Mouse (Mus musculus) midbrain, embryonic 12.5 days (tissue): ENCODE data around the gene Clcf1. TPM values are rescaled to one million over a fixed set of nuclear protein-coding genes. Genes with fewer than 3 reads are reported as not detected.

Experiments used
- ATAC-seq: fragments of 200-750 bp; cut with Nextera tagmentation; 2 replicates; pipeline ENCODE4 v1.8.0; 2017; ENCODE audit warnings: low read depth, moderate TSS enrichment, moderate library complexity; ENCODE audit not compliant: low FRiP score
- H3K27ac ChIP-seq: fragments of 300-500 bp; sonication (generic); replicated peaks from 2 replicates; pipeline ENCODE4 v1.5.1; 2016; ENCODE audit warnings: mild to moderate bottlenecking
- H3K27me3 ChIP-seq: fragments of 300-500 bp; sonication (generic); 2 replicates; pipeline ENCODE4 v1.6.1; 2016; ENCODE audit warnings: mild to moderate bottlenecking
- H3K36me3 ChIP-seq: fragments of 300-500 bp; sonication (generic); 2 replicates; pipeline ENCODE4 v1.6.1; 2016
- H3K4me1 ChIP-seq: fragments of 300-500 bp; sonication (generic); 2 replicates; pipeline ENCODE4 v1.6.1; 2016
- H3K4me2 ChIP-seq: fragments of 300-500 bp; sonication (generic); replicated peaks from 2 replicates; pipeline ENCODE4 v1.6.1; 2016; ENCODE audit warnings: mild to moderate bottlenecking, moderate library complexity
- H3K4me3 ChIP-seq: fragments of 300-500 bp; sonication (generic); 2 replicates; pipeline ENCODE4 v1.5.1; 2016; ENCODE audit warnings: mild to moderate bottlenecking
- H3K9ac ChIP-seq: fragments of 300-500 bp; sonication (generic); replicated peaks from 2 replicates; pipeline ENCODE4 v1.6.1; 2016; ENCODE audit warnings: mild to moderate bottlenecking, moderate library complexity
- H3K9me3 ChIP-seq: fragments of 300-500 bp; sonication (generic); 2 replicates; pipeline ENCODE4 v1.6.1; 2016; ENCODE audit warnings: mild to moderate bottlenecking
- WGBS: fragments of 180-500 bp; shearing (Covaris S2); methylation state at CpG from one replicate; pipeline ENCODE4 v1.1.7; 2016; 5-methylcytosine and 5-hydroxymethylcytosine counted together
- polyA plus RNA-seq: library from polyadenylated mRNA; unstranded; fragments of >200 nt; fragmentation: Nextera tagmentation; extraction: Ambion mirVana; gene quantifications from 2 replicates; pipeline ENCODE4 v1.2.1, GENCODE M21; 2016

Gene Clcf1
- polyA plus RNA-seq, result 0.48 and 0.94 TPM in 2 replicates

DNA sequence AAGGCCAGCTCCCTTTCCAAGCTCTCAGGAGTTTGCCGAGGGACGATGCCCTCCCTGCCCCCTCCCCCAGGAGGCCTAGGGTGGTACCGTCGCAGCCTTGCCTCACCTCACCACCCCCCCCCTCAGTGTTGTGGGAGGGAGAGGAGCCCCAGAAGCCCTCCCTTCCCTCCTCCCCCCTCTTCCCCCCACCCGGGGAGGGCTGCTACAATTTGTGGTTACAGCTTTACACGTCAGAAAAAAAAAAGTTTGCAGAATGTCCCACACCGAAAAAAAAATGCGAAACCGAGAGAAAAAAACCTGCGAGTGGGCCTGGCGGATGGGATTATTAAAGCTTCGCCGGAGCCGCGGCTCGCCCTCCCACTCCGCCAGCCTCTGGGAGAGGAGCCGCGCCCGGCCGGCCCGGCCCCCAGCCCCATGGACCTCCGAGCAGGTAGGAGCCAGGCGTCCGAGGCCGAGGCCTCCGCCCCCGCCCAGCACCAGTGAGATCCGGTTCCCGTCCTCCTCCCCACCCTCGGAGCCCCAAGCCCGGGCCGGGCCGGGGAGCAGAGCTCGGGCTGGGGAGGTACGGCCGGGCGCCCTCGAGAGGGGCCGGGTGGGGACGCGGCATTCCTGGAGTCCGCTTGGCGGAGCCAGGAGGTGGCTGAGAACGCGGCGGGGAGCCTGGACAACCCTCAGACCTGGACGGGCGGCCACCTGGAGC lies at the start of gene Clcf1, which contains the start of gene AC109138.7:
Gene Clcf1 (plus strand): TSS at position 168 of the 700 bp plus-strand sequence.
Gene AC109138.7 (plus strand): TSS at position 287 of the 700 bp plus-strand sequence.
- no peak within 1 kb of the TSS for H3K27ac ChIP-seq
- peak within 1 kb of the TSS; percentile 72 for H3K9ac ChIP-seq
- H3K4me2 ChIP-seq, result peak within 1 kb of the TSS; percentile 98
- no peaks in the 10 kb centered on the region for H3K9me3 ChIP-seq
- H3K27me3 ChIP-seq, result peaks cover 74% of the 10 kb centered on the region
- no peaks in the 10 kb centered on the region for H3K36me3 ChIP-seq
- ATAC-seq, result peak; percentile 50
- under 1% methylated on average over 44 of the region's 49 CpGs for WGBS
- peak within 1 kb of the TSS; percentile 59 for H3K4me3 ChIP-seq
- H3K4me1 ChIP-seq, result peaks cover 44% of the 10 kb centered on the region

DNA sequence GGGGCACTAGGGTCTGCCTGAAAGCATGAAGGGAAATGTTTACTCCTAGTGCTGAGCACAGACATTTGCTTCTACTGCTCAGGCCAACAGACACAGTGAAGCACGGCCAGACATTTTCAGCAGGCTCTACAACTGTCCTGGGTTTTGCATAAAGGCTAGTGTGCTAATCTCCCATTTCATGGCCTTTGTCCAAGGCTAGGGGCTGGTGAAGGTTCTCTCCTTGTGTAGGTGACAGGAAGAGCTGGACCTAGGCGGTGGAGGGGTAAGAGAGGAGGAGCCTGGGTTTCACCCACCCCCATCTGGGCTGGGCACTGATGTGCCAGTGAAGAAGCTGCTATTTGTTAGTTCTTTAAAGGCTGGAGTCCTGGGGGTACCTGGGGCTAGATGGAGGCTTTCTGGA lies 49.3 kb upstream of the Clcf1 start:
- Histone ChIP-seq H3K9me3 (no peaks in the 10 kb centered on the region), H3K4me3 (no peak overlapping the region), H3K4me1 (peaks cover 15% of the 10 kb centered on the region), H3K9ac (0 out of 2 replicates have a peak overlapping the region, but pooled peaks have one; percentile 6), H3K27me3 (no peaks in the 10 kb centered on the region), H3K27ac (no peak overlapping the region), H3K36me3 (peaks cover 12% of the 10 kb centered on the region), H3K4me2 (no peak overlapping the region)
- 74% methylated on average over 2 of the region's 2 CpGs for WGBS
- no peak for ATAC-seq

DNA sequence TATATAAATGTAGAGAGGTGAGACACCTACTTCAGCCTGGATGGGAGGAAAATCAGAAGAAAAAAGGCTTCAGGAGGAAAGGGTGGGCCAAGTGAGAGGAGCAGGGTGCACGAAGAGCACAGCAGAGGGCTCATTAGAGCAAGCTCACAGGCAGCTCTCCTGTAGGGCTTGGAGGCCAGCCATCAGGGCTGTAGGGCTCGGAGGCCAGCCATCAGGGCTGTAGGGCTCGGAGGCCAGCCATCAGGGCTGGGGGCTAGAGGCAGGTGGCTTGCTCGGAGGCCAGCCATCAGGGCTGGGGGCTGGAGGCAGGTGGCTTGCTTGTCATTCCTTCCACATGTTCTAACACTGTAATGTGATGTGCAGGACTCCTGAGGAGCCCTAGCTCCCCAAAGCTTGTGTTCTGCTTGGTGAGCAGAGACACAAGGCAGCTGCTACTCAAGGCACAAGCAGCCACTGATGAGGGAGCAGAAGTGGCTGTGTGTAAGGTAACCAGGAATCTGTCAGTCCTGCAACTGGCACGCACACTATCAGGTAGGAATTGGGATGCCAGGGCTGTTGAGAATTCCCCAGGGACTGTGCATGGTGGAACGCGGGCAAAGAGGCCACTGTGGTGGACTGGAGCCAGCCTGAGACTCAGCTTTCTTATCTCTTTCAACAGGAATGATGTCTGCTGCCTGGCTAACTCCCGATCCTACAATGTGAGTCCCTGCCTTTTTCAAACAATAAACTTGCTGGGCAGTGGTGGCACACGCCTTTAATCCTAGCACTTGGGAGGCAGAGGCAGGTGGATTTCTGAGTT lies 47.2 kb upstream of the Clcf1 start:
- H3K4me1 ChIP-seq, result peaks cover 20% of the 10 kb centered on the region
- no peaks in the 10 kb centered on the region for H3K9me3 ChIP-seq
- no peak overlapping the region for H3K27ac ChIP-seq
- H3K9ac ChIP-seq, result no peak overlapping the region
- H3K36me3 ChIP-seq, result no peaks in the 10 kb centered on the region
- H3K27me3 ChIP-seq, result 0 out of 2 replicates have a peak, but pooled peaks cover 15% of the 10 kb centered on the region
- H3K4me3 ChIP-seq, result no peak overlapping the region
- no peak for ATAC-seq
- no peak overlapping the region for H3K4me2 ChIP-seq
- WGBS, result 82% methylated on average over 9 of the region's 9 CpGs

GRCm38 (mm10) chr19:4169378-4169784 lies 44.7 kb upstream of the Clcf1 start:
- ATAC-seq, result peak; percentile 95
- Histone ChIP-seq H3K36me3 (no peaks in the 10 kb centered on the region), H3K4me3 (peak overlapping the region; percentile 41), H3K27me3 (peaks cover 21% of the 10 kb centered on the region; the same call in 1 of the 2 replicates), H3K4me1 (peaks cover 6% of the 10 kb centered on the region), H3K9ac (peak overlapping the region; percentile 72), H3K9me3 (no peaks in the 10 kb centered on the region), H3K4me2 (peak overlapping the region; percentile 77), H3K27ac (peak overlapping the region; percentile 82)
- WGBS, result under 1% methylated on average over 42 of the region's 43 CpGs

DNA sequence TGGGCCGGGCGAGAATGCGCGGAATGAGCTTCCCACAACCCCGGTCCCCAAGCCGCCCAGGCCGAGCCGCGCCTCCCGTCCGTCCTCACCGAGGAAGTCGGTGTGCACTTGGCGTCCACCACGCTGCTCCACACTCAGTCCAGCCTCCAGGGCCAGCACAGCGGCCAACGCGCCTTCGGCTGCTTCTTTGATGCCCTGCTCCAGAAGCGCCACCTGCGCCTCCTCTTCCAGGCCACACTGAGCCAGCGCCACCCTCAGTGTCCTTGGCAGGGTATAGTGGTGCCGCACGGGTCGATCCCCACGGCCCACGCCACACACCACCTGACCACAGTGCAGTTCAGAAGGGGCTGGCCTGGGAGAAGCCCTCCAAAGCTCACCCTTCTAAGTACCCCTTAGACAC lies 44.2 kb upstream of the Clcf1 start:
- Histone ChIP-seq H3K36me3 (no peaks in the 10 kb centered on the region), H3K4me1 (peaks cover 7% of the 10 kb centered on the region), H3K4me3 (peak overlapping the region; percentile 41), H3K9me3 (no peaks in the 10 kb centered on the region), H3K9ac (peak overlapping the region; percentile 72), H3K27ac (peak overlapping the region; percentile 82), H3K27me3 (peaks cover 25% of the 10 kb centered on the region; the same call in 1 of the 2 replicates), H3K4me2 (peak overlapping the region; percentile 77)
- ATAC-seq, result peak; percentile 72
- 8% methylated on average over 26 of the region's 27 CpGs for WGBS

DNA sequence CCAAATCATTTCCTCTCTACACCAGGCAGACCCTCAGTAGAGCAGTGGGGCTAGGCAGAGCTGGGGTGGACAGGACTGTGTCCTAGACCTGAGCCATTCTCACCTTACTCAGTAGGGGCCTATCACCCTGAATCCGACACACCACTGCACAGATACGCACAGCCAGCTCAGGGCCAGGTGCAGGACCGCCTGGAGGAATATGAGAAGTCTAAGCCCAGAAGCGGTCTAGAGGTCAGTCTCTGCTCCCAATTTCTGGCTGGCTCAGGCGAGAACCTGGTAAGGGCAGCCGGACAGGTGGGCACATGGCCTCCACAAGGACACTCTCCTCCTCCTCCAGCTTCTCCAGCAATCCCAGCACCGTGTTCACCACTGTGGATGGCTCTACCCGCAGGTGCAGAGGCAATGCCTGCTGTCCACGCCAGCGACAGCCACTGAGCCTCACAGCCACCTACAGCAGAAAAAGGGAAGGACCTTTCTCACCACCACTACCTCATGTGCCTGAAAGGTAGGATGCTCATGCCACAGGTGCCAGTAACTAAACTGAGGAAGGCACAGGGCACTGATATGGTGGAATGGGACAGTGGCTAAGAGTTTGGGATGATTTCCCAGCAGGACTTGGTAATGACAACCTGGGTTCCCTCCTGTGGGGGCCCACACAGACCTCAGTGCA lies 43.2 kb upstream of the Clcf1 start:
- WGBS, result 86% methylated on average over 10 of the region's 10 CpGs
- no peak overlapping the region for H3K27ac ChIP-seq
- H3K4me1 ChIP-seq, result peaks cover 17% of the 10 kb centered on the region
- H3K36me3 ChIP-seq, result no peaks in the 10 kb centered on the region
- no peak overlapping the region for H3K4me3 ChIP-seq
- no peak overlapping the region for H3K4me2 ChIP-seq
- H3K9me3 ChIP-seq, result no peaks in the 10 kb centered on the region
- no peak for ATAC-seq
- no peak overlapping the region for H3K9ac ChIP-seq
- H3K27me3 ChIP-seq, result peaks cover 30% of the 10 kb centered on the region; the same call in 1 of the 2 replicates

DNA sequence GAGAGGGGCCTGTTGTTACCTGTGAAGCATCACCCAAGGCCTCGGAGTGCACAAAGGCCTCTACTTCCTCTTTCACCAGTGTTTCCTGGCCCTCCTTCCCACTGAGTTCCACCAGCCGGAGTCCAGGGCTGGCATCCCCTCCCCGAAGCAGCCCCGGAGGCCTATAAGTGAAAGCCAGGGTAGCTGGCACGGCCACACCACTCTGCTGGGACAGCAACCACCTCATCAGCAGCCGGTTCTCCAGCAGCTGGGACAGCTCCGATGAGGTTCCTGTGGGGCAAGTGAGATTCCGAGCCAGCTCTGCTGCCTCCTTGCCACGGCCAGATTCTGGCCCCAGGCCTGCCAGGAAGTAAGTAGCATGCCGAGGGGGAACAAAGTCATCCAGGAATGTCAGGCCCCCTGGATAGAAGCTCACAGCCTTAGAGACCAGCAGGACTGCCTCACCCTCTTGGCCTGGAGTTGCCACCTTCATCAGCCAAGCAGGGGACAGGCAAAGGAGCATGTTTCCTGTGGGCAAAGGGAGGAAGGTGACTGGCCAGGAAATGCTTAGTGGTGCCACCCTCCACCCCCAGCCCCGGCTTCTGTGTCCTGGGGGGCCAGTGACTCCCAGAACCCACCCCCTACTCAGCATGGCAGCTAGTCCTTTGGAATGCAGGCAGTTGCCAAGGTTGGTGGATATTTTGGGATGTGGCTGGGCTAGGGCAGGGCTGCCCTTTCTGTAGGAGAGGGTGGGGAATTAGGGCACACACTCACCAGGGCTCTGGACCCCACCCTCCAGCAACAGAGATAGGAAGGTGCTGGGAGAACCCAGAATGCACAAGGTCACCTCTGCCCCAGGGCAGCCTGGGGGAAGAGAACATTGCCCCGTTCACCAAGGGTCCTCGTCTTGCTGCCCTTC lies 42.4 kb upstream of the Clcf1 start:
- peaks cover 35% of the 10 kb centered on the region for H3K27me3 ChIP-seq
- H3K27ac ChIP-seq, result no peak overlapping the region
- H3K36me3 ChIP-seq, result no peaks in the 10 kb centered on the region
- no peak overlapping the region for H3K4me3 ChIP-seq
- no peaks in the 10 kb centered on the region for H3K9me3 ChIP-seq
- 73% methylated on average over 13 of the region's 13 CpGs for WGBS
- ATAC-seq, result no peak
- H3K9ac ChIP-seq, result peak overlapping the region; percentile 37; the same call in 1 of the 2 replicates
- peaks cover 19% of the 10 kb centered on the region for H3K4me1 ChIP-seq
- no peak overlapping the region for H3K4me2 ChIP-seq

GRCm38 (mm10) chr19:4172925-4173324 lies 41.1 kb upstream of the Clcf1 start:
- Histone ChIP-seq H3K9ac (no peak overlapping the region), H3K4me1 (peaks cover 19% of the 10 kb centered on the region)
- WGBS, result 52% methylated on average over 11 of the region's 11 CpGs

DNA sequence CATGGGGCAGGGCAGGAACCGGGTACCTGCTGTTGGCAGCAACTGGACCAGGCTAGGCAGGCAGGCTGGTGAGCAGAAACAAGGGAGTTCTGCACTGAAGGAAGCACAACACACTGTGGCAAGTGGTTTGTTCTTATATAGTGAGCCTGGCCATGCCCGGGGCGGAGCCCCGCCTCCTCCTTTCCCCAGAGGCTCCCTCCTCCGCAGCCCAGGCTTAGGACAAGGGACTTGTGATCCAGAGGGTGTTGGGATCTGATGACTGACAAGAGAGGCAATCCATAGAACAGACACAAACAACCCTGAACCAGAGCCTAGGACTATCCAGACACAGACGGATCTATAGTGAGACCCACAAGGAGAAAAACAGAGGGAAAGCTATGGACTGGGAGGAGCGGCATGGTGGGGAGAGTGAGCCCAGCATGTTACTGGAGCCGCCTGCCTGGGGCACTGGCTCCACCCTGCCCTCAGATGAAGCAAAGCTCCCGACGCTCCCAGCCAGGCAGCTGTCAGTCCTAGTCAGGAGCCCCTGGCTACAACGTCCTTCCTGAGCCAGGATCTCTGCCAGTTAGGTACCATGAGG lies 38.6 kb upstream of the Clcf1 start, which contains the start of gene Carns1:
Gene Carns1 (minus strand): TSS at position 112 of the 580 bp plus-strand sequence.
- H3K9ac ChIP-seq, result peak within 1 kb of the TSS; percentile 37
- WGBS, result 4% methylated on average over 11 of the region's 11 CpGs
- H3K9me3 ChIP-seq, result no peaks in the 10 kb centered on the region
- peak within 1 kb of the TSS; percentile 47 for H3K4me2 ChIP-seq
- H3K36me3 ChIP-seq, result no peaks in the 10 kb centered on the region
- H3K4me3 ChIP-seq, result peak within 1 kb of the TSS; percentile 2
- peaks cover 37% of the 10 kb centered on the region for H3K27me3 ChIP-seq
- peak within 1 kb of the TSS; percentile 46; the same call in 1 of the 2 replicates for H3K27ac ChIP-seq
- peak; percentile 52; the same call in 1 of the 2 replicates for ATAC-seq
- peaks cover 13% of the 10 kb centered on the region for H3K4me1 ChIP-seq

More at GRCm38 (mm10) chr19:4172925-4173324, 41.1 kb upstream of the Clcf1 start:
- ATAC-seq, result no peak
- no peaks in the 10 kb centered on the region for H3K36me3 ChIP-seq
- no peaks in the 10 kb centered on the region for H3K9me3 ChIP-seq
- no peak overlapping the region for H3K27ac ChIP-seq
- H3K4me2 ChIP-seq, result no peak overlapping the region
- H3K27me3 ChIP-seq, result peaks cover 39% of the 10 kb centered on the region
- H3K4me3 ChIP-seq, result no peak overlapping the region

GRCm38 (mm10) chr19:4180411-4180810 lies 33.6 kb upstream of the Clcf1 start:
- Histone ChIP-seq H3K4me1 (peaks cover 14% of the 10 kb centered on the region), H3K27me3 (peaks cover 10% of the 10 kb centered on the region; the same call in 1 of the 2 replicates), H3K4me3 (no peak overlapping the region), H3K4me2 (no peak overlapping the region), H3K36me3 (no peaks in the 10 kb centered on the region), H3K9me3 (no peaks in the 10 kb centered on the region), H3K9ac (no peak overlapping the region), H3K27ac (no peak overlapping the region)
- ATAC-seq, result no peak
- 86% methylated on average over 7 of the region's 7 CpGs for WGBS
